Mouse (Mus musculus): ENCODE measurements around the gene Ndufab1. TPM values are rescaled to one million over a fixed set of nuclear protein-coding genes. Genes with fewer than 3 reads are reported as not detected.

Ndufab1 gene
- total and polyA plus RNA-seq, 3 experiments, result 156 to 366 (median 248) TPM

DNA sequence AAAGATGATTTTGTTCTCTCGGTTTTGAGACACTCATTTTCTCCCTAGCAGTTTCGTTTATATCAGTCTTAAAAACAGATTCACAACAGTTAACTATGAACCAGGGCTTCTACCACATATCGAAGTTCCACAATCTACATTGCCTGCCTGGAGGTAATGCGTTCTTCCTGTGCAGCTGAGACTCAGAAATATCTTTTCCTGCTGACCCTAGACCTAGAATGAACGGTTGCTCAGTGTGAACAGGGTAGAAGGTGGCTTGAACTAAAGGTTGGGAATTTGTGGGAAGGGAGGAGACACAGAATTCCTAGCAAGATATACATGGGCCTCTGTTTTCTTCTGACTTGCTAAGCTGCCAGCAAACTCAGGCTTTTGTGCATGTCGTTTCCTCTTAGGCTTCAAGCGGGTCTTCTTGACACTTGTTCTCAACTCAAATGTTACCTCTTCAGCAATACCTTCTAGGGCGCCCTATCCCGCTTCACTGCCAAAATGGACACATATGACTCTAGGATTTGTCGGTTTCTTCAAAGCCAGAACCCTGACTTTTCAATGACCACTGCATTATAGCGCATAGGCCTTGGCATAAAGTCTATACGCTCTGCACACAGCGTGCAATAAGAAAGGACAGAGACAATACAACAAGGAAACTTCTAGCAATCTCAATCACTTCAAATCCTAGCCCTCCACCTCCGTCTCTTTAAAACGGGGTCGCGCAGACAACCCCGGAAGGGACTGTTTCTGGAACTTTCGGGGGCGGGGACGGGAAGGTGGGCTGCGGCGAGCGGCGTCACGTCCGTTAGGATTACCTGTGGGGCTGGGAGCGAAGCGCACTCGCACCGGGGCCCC, 35.4 kb downstream of the Ndufab1 start:
- H3K4me1 ChIP-seq (ENCODE audit: control insufficient read depth in 1 of 2, insufficient read depth in 2 of 2), result peaks cover 10 to 44% of the 10 kb centered on the region in 2 experiments
- peaks cover 19 to 42% of the 10 kb centered on the region in 2 experiments for H3K36me3 ChIP-seq (replicated peaks in 1 of 2; ENCODE audit: control insufficient read depth in 1 of 2, insufficient read depth in 1 of 2, low read length in 1 of 2)
- H3K9me3 ChIP-seq (replicated peaks; ENCODE audit: low read length), result no peaks in the 10 kb centered on the region
- in situ Hi-C loops (cut with MboI; ENCODE audit: low pct_ligation_motif_present, low pct_unique_long_range_greater_than_20kb, low sequenced_read_pairs) (no loop called here), dilution Hi-C loops (cut with MboI; ENCODE audit: extremely low pct_ligation_motif_present, extremely low pct_unique_long_range_greater_than_20kb, low sequenced_read_pairs) (no loop called here)
- H3K79me2 ChIP-seq (replicated peaks; ENCODE audit: control insufficient read depth, extremely low read depth, insufficient read depth, poor library complexity, severe bottlenecking), result peaks cover 32% of the 10 kb centered on the region
- peak overlapping the region; percentile 79 for H3K9ac ChIP-seq (ENCODE audit: insufficient read depth, low read depth)
- peak; percentile 35 for DNase-seq (ENCODE audit: extremely low read depth)
- peak overlapping the region; percentile 92 to 100 (median 98) for H3K4me3 ChIP-seq (replicated peaks in 1 of 3; ENCODE audit: low read depth in 2 of 3, low read length in 2 of 3, poor library complexity in 1 of 3)
- peak overlapping the region; percentile 72 for H3K27ac ChIP-seq (ENCODE audit: insufficient read depth, low read depth)
- no peak for TF ChIP-seq SIN3A (IDR thresholded peaks at IDR 0.05; ENCODE audit: low read length)
- peak; percentile 66; the same call in 1 of the 2 replicates for TF ChIP-seq POLR2AphosphoS2 (IDR thresholded peaks at IDR 0.05; ENCODE audit: low read depth, low read length)
- TF ChIP-seq MXI1 (IDR thresholded peaks at IDR 0.05; ENCODE audit: low read depth, low read length), result no peak
- TF ChIP-seq MAZ (IDR thresholded peaks at IDR 0.05; ENCODE audit: low read depth, low read length), result no peak
- TF ChIP-seq TCF12 (IDR thresholded peaks at IDR 0.05; ENCODE audit: low read depth, low read length), result peak; percentile 32; the same call in 1 of the 2 replicates
- no peak for TF ChIP-seq TBP (conservative IDR thresholded peaks at IDR 0.05; ENCODE audit: low read depth, low read length)
- no peak; the same call in 1 of the 2 replicates for TF ChIP-seq POLR2A (IDR thresholded peaks at IDR 0.05; ENCODE audit: low read depth, low read length)
- no peak for TF ChIP-seq HCFC1 (IDR thresholded peaks at IDR 0.05; ENCODE audit: low read depth, low read length)
- no peak for TF ChIP-seq KAT2A (IDR thresholded peaks at IDR 0.05; ENCODE audit: insufficient replicate concordance, low read length)
- no peak for TF ChIP-seq UBTF (IDR thresholded peaks at IDR 0.05; ENCODE audit: low read depth, low read length)
- no peak for TF ChIP-seq RAD21 (IDR thresholded peaks at IDR 0.05; ENCODE audit: low read depth, low read length)
- no peak for TF ChIP-seq EP300 (IDR thresholded peaks at IDR 0.05; ENCODE audit: low read length)
- TF ChIP-seq PAX5 (IDR thresholded peaks at IDR 0.05; ENCODE audit: low read length), result no peak
- TF ChIP-seq MYC (IDR thresholded peaks at IDR 0.05; ENCODE audit: low read depth, low read length), result no peak
- peak; percentile 83 for TF ChIP-seq ELF1 (IDR thresholded peaks at IDR 0.05; ENCODE audit: low read depth, low read length)
- no peak for TF ChIP-seq ETS1 (conservative IDR thresholded peaks at IDR 0.05; ENCODE audit: low read depth, low read length)
- H3K4me2 ChIP-seq (ENCODE audit: insufficient read depth, low read depth, poor library complexity, severe bottlenecking), result peak overlapping the region; percentile 99
- no peaks in the 10 kb centered on the region for H3K27me3 ChIP-seq (replicated peaks)

DNA sequence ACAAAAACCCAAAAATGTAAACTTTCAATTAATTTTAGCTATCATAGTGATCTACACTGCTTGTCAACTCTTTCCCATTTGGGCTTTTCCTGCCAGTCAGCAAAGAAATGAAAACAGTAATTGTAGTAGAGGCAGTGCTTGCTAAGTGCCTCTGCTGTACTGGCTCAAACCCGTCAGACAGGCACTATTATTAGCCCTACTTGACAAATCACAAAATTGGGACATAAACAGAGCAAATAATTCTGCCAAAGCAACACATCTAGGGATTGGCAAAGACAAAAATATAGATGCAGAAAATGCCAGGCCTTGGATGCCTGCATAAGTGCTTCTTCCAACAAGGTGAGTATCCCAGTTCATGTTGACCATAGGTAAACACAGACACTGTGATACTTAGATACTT, 36.0 kb downstream of the Ndufab1 start:
- Histone ChIP-seq H3K27ac (ENCODE audit: insufficient read depth, low read depth) (no peak overlapping the region), H3K9ac (ENCODE audit: insufficient read depth, low read depth) (peak overlapping the region; percentile 79; the same call in 1 of the 2 replicates), H3K4me1 (ENCODE audit: control insufficient read depth in 1 of 2, insufficient read depth in 2 of 2) (peaks cover 10 to 37% of the 10 kb centered on the region in 2 experiments), H3K9me3 (replicated peaks; ENCODE audit: low read length) (no peaks in the 10 kb centered on the region), H3K27me3 (replicated peaks) (no peaks in the 10 kb centered on the region), H3K79me2 (replicated peaks; ENCODE audit: control insufficient read depth, extremely low read depth, insufficient read depth, poor library complexity, severe bottlenecking) (peaks cover 32% of the 10 kb centered on the region), H3K4me2 (ENCODE audit: insufficient read depth, low read depth, poor library complexity, severe bottlenecking) (peak overlapping the region; percentile 99), H3K36me3 (replicated peaks in 1 of 2; ENCODE audit: control insufficient read depth in 1 of 2, insufficient read depth in 1 of 2, low read length in 1 of 2) (peaks cover 17 to 36% of the 10 kb centered on the region in 2 experiments), H3K4me3 (replicated peaks in 1 of 3; ENCODE audit: low read depth in 2 of 3, low read length in 2 of 3, poor library complexity in 1 of 3) (peak overlapping the region; percentile 92 to 100 (median 98))
- TF ChIP-seq RCOR1 (conservative IDR thresholded peaks at IDR 0.05; ENCODE audit: low read depth, low read length) (no peak), SIN3A (IDR thresholded peaks at IDR 0.05; ENCODE audit: low read length) (peak; percentile 17; the same call in 1 of the 2 replicates), PAX5 (IDR thresholded peaks at IDR 0.05; ENCODE audit: low read length) (no peak), UBTF (IDR thresholded peaks at IDR 0.05; ENCODE audit: low read depth, low read length) (no peak), HCFC1 (IDR thresholded peaks at IDR 0.05; ENCODE audit: low read depth, low read length) (no peak), IRF4 (IDR thresholded peaks at IDR 0.05; ENCODE audit: low read depth, low read length) (no peak)
- in situ Hi-C loops (cut with MboI; ENCODE audit: low pct_ligation_motif_present, low pct_unique_long_range_greater_than_20kb, low sequenced_read_pairs) (no loop called here), dilution Hi-C loops (cut with MboI; ENCODE audit: extremely low pct_ligation_motif_present, extremely low pct_unique_long_range_greater_than_20kb, low sequenced_read_pairs) (no loop called here)
- no peak for DNase-seq (ENCODE audit: extremely low read depth)
